Mouse (Mus musculus): ENCODE results near the gene Ptch2. TPM values are rescaled to one million over a fixed set of nuclear protein-coding genes. Genes with fewer than 3 reads are reported as not detected.

The Ptch2 gene
- 0.61 and 0.84 TPM in 2 replicates for polyA plus RNA-seq (2012; rRNA removed)
- polyA plus RNA-seq (2014; fragmentation: Nextera tagmentation; extraction: Ambion mirVana) = 0.52 and 0.55 TPM in 2 replicates

DNA sequence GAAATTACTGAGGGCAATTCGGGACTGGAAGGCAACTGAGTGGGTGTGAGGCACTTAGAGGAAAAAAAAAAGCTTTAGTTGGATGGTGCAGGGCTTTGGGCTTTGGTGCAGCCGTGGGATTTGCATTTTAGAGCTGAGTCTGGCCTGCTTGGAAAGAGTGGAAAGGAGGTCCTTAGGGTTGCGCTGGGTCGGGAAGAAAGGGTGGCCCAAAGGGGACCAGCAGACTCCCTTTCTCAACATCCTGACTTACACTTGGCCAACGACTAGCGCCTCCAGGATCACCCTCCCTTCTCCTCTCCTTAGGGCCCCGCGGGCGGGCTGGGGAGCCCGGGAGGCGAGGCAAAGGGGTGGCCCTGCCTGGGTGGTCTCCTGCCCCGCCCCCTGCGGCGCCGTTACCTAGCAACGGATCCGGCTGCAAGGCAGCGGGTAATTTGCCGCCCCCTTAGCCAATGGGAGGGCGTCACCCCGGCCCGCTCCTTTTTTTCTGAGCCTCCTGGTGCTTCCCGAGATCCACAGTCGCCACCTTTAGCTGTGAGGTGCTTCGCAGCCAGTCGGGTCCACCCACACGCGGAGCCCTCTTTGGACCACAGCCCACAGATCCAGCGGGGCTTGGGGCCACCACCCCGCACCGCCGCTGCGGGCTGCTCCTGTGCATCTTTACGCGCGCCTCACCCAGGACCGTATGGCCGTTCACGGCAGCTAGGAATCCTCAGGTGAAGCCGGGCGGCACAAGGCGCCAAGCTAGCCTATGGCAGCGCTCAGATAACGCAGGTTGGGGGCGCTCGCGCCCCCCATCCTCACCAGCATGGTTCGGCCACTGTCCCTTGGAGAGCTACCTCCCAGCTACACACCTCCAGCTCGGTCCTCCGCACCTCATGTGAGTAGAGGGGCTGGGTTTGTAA, at the start of gene Ptch2:
Gene Ptch2, plus strand, starts transcription at position 525 of the 902 bp plus-strand sequence.
- whole genome bisulfite sequencing (ENCODE audit: insufficient replicate concordance) = 2% methylated on average over 50 of the region's 50 CpGs
- no peaks in the 10 kb centered on the region for H3K36me3 ChIP-seq (replicated peaks; ENCODE audit: control insufficient read depth, insufficient read depth, low read depth)
- peak within 1 kb of the TSS; percentile 28 to 45 for H3K4me3 ChIP-seq (ENCODE audit: insufficient read depth in 1 of 2, low read depth in 2 of 2, low read length in 2 of 2)
- H3K4me2 ChIP-seq (ENCODE audit: low read depth) = peak within 1 kb of the TSS; percentile 60
- H3K27me3 ChIP-seq (ENCODE audit: control insufficient read depth, insufficient read depth, low read length) = peaks cover 24% of the 10 kb centered on the region
- H3K27ac ChIP-seq = no peak within 1 kb of the TSS
- ATAC-seq (ENCODE audit: insufficient read depth) = 0 out of 2 replicates have a peak, but pooled peaks have one; percentile 26
- no peaks in the 10 kb centered on the region for H3K9me3 ChIP-seq (ENCODE audit: control insufficient read depth, low read length)
- no peak within 1 kb of the TSS for H3K9ac ChIP-seq (replicated peaks)
- no peak for TF ChIP-seq CTCF (IDR thresholded peaks at IDR 0.05; ENCODE audit: low read depth)
- no peak for TF ChIP-seq EP300 (IDR thresholded peaks at IDR 0.05; ENCODE audit: low read depth)
- no peak for DNase-seq (ENCODE audit: low read depth in 3 of 3, low spot score in 3 of 3)
- peaks cover under 1 to 2% of the 10 kb centered on the region in 2 experiments; a peak in 2 of 4 replicates for H3K4me1 ChIP-seq (replicated peaks; ENCODE audit: control insufficient read depth in 2 of 2, insufficient read depth in 2 of 2, low read length in 1 of 2)

DNA sequence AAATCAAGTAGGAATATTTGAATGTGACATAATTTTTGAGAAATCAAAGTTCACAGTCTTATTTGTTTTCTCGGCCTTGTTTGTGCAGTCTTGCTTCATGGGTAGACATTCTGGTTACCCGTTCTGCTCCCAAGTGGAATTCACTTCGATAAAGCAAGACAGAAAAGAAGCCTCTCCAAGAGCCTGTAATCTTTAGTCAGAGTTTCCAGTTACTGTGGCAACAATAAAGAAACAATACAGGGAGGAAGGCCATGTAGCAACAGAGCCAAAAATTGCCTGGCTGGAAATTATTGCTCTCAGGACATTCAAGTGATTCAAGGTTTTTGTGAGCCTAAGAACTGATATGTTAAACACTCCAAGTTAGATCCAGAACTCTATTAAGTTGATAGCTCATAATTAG, 47.0 kb upstream of the Ptch2 start:
- DNase-seq (ENCODE audit: low read depth in 3 of 3, low spot score in 3 of 3) (no peak), ATAC-seq (ENCODE audit: insufficient read depth) (no peak)
- WGBS (ENCODE audit: insufficient replicate concordance) = 76% methylated on average over 3 of the region's 3 CpGs
- H3K4me2 ChIP-seq (ENCODE audit: low read depth) = no peak overlapping the region
- no peaks in the 10 kb centered on the region for H3K9me3 ChIP-seq (ENCODE audit: control insufficient read depth, low read length)
- no peak overlapping the region for H3K4me3 ChIP-seq (ENCODE audit: insufficient read depth in 1 of 2, low read depth in 2 of 2, low read length in 2 of 2)
- TF ChIP-seq CTCF (IDR thresholded peaks at IDR 0.05; ENCODE audit: low read depth) (no peak), EP300 (IDR thresholded peaks at IDR 0.05; ENCODE audit: low read depth) (no peak)
- H3K27ac ChIP-seq = no peak overlapping the region
- no peaks in the 10 kb centered on the region; the same call in 1 of the 2 replicates for H3K36me3 ChIP-seq (replicated peaks; ENCODE audit: control insufficient read depth, insufficient read depth, low read depth)
- H3K4me1 ChIP-seq (replicated peaks; ENCODE audit: control insufficient read depth in 2 of 2, insufficient read depth in 2 of 2, low read length in 1 of 2) = peaks cover under 1 to 2% of the 10 kb centered on the region in 2 experiments; a peak in 3 of 4 replicates
- no peaks in the 10 kb centered on the region for H3K27me3 ChIP-seq (ENCODE audit: control insufficient read depth, insufficient read depth, low read length)
- H3K9ac ChIP-seq (replicated peaks) = no peak overlapping the region

DNA sequence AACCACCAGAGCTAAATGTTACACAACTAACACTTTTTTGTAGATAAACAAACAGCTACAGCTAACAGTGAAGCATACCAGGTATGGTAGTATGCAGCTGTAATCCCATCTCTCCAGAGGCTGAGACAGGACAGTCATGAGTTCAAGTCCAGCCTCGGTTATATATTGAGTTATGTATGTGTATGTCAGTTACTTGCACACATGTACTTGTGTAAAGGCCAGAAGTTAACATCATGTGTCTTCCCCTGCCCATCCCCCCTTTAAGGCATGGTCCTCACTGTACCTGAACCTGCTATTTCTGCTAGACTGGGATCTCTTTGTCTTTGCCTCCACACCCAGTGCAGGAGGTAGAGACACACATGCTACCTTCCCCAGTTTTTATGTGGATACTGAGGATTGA, 46.4 kb upstream of the Ptch2 start:
- Histone ChIP-seq H3K36me3 (replicated peaks; ENCODE audit: control insufficient read depth, insufficient read depth, low read depth) (no peaks in the 10 kb centered on the region; the same call in 1 of the 2 replicates), H3K27ac (no peak overlapping the region), H3K4me1 (replicated peaks; ENCODE audit: control insufficient read depth in 2 of 2, insufficient read depth in 2 of 2, low read length in 1 of 2) (peaks cover 2 to 3% of the 10 kb centered on the region in 2 experiments; a peak in 3 of 4 replicates), H3K27me3 (ENCODE audit: control insufficient read depth, insufficient read depth, low read length) (no peaks in the 10 kb centered on the region), H3K4me2 (ENCODE audit: low read depth) (no peak overlapping the region), H3K9me3 (ENCODE audit: control insufficient read depth, low read length) (no peaks in the 10 kb centered on the region), H3K9ac (replicated peaks) (no peak overlapping the region), H3K4me3 (ENCODE audit: insufficient read depth in 1 of 2, low read depth in 2 of 2, low read length in 2 of 2) (no peak overlapping the region)
- DNase-seq (ENCODE audit: low read depth in 3 of 3, low spot score in 3 of 3) = no peak
- TF ChIP-seq CTCF (IDR thresholded peaks at IDR 0.05; ENCODE audit: low read depth) (no peak), EP300 (IDR thresholded peaks at IDR 0.05; ENCODE audit: low read depth) (no peak)
- 83% methylated on average over 1 of the region's 1 CpGs for WGBS (ENCODE audit: insufficient replicate concordance)
- ATAC-seq (ENCODE audit: insufficient read depth) = no peak

DNA sequence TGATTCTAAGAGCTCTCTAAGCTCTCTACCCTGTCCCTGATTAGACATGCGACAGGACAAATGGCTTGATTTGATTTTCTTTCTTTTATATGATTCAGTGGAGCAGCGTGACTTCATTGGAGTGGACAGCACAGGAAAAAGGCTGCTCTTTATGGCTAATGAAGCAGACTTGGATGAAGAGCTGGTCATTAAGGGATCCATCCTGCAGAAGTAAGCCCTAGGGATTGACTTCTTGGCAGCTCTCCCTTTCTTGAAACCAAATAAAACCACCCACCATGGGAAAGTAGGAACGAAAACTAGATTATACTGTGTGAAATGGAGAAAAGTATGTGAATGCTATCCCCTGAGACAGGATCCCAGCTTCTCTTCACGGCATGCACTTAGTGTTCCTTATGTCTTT, 43.2 kb upstream of the Ptch2 start:
- H3K27ac ChIP-seq = no peak overlapping the region; the same call in 1 of the 2 replicates
- DNase-seq (ENCODE audit: low read depth in 3 of 3, low spot score in 3 of 3) = no peak
- 80% methylated on average over 4 of the region's 4 CpGs for WGBS (ENCODE audit: insufficient replicate concordance)

DNA sequence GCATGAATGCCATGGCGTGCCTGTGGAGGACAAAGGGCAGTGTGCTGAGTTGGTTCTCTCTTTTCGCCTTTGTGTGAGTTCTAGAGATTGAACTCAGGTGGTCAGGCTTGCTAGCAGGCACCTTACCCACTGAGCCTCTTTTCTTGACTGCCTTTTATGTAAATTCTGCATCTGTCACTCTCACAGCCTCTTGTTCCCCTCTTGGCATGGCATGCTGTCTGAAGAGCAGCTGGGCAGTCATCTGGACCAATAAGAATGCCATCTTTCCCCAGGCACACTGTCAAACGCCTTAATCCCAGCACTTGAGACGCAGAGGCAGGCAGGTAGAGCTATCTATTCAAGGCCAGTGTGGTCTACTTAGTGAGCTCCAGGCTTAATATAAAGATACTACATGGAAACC, 41.9 kb upstream of the Ptch2 start:
- Histone ChIP-seq H3K4me2 (ENCODE audit: low read depth) (no peak overlapping the region), H3K9ac (replicated peaks) (no peak overlapping the region), H3K27ac (peak overlapping the region; percentile 12; the same call in 1 of the 2 replicates), H3K27me3 (ENCODE audit: control insufficient read depth, insufficient read depth, low read length) (no peaks in the 10 kb centered on the region), H3K4me3 (ENCODE audit: insufficient read depth in 1 of 2, low read depth in 2 of 2, low read length in 2 of 2) (no peak overlapping the region), H3K9me3 (ENCODE audit: control insufficient read depth, low read length) (no peaks in the 10 kb centered on the region), H3K36me3 (replicated peaks; ENCODE audit: control insufficient read depth, insufficient read depth, low read depth) (no peaks in the 10 kb centered on the region; the same call in 1 of the 2 replicates), H3K4me1 (replicated peaks; ENCODE audit: control insufficient read depth in 2 of 2, insufficient read depth in 2 of 2, low read length in 1 of 2) (peaks cover 39 to 41% of the 10 kb centered on the region in 2 experiments)
- WGBS (ENCODE audit: insufficient replicate concordance) = 84% methylated on average over 4 of the region's 4 CpGs
- no peak for TF ChIP-seq EP300 (IDR thresholded peaks at IDR 0.05; ENCODE audit: low read depth)
- TF ChIP-seq CTCF (IDR thresholded peaks at IDR 0.05; ENCODE audit: low read depth) = no peak
- DNase-seq (ENCODE audit: low read depth in 3 of 3, low spot score in 3 of 3) (no peak), ATAC-seq (ENCODE audit: insufficient read depth) (no peak)

More for the DNA sequence above, 43.2 kb upstream of the Ptch2 start:
- H3K9ac ChIP-seq (replicated peaks) = no peak overlapping the region
- no peak overlapping the region for H3K4me3 ChIP-seq (ENCODE audit: insufficient read depth in 1 of 2, low read depth in 2 of 2, low read length in 2 of 2)
- H3K4me2 ChIP-seq (ENCODE audit: low read depth) = no peak overlapping the region
- peaks cover 26 to 28% of the 10 kb centered on the region in 2 experiments for H3K4me1 ChIP-seq (replicated peaks; ENCODE audit: control insufficient read depth in 2 of 2, insufficient read depth in 2 of 2, low read length in 1 of 2)
- TF ChIP-seq CTCF (IDR thresholded peaks at IDR 0.05; ENCODE audit: low read depth) = no peak
- TF ChIP-seq EP300 (IDR thresholded peaks at IDR 0.05; ENCODE audit: low read depth) = no peak
- no peak for ATAC-seq (ENCODE audit: insufficient read depth)
- no peaks in the 10 kb centered on the region for H3K9me3 ChIP-seq (ENCODE audit: control insufficient read depth, low read length)
- H3K36me3 ChIP-seq (replicated peaks; ENCODE audit: control insufficient read depth, insufficient read depth, low read depth) = no peaks in the 10 kb centered on the region; the same call in 1 of the 2 replicates
- H3K27me3 ChIP-seq (ENCODE audit: control insufficient read depth, insufficient read depth, low read length) = no peaks in the 10 kb centered on the region

Measured in liver, embryonic 14.5 days (tissue).